Mouse (Mus musculus) liver, embryonic 14.5 days (tissue): ENCODE data around the gene Slco4a1. TPM values are rescaled to one million over a fixed set of nuclear protein-coding genes. Genes with fewer than 3 reads are reported as not detected.

Source experiments
- ATAC-seq: fragments of 200-750 bp; cut with Nextera tagmentation; 2 replicates; pipeline ENCODE4 v1.8.0; 2017; ENCODE audit warnings: moderate number of reproducible peaks, mild to moderate bottlenecking, moderate library complexity; ENCODE audit not compliant: insufficient read depth
- DNase-seq, 3 experiments: peaks; one replicate each; pipeline ENCODE4 v3.0.0-alpha.2; 2012 to 2013; ENCODE audit warnings: low read depth in 3 of 3, low spot score in 3 of 3
- H3K27ac ChIP-seq: fragments of 300-500 bp; sonication (generic); 2 replicates; pipeline ENCODE4 v1.5.1; 2014; ENCODE audit warnings: moderate library complexity, mild to moderate bottlenecking, control low read depth, inconsistent platforms
- H3K27me3 ChIP-seq: fragments of 300-500 bp; sonication (generic); 2 replicates; pipeline ENCODE4 v1.6.1; 2014; ENCODE audit warnings: mild to moderate bottlenecking, low read length, moderate library complexity; ENCODE audit not compliant: control insufficient read depth, insufficient read depth
- H3K36me3 ChIP-seq: fragments of 300-500 bp; sonication (generic); replicated peaks from 2 replicates; pipeline ENCODE4 v1.6.1; 2014; ENCODE audit warnings: low read depth; ENCODE audit not compliant: control insufficient read depth, insufficient read depth
- H3K4me1 ChIP-seq, 2 experiments: fragments of 200-500 bp in 1 of 2; fragments of 300-500 bp in 1 of 2; sonication (generic) in 1 of 2; replicated peaks; 2 replicates each; pipeline ENCODE4 v1.6.1; 2012 to 2014; ENCODE audit warnings: antibody characterized with exemption in 1 of 2, inconsistent platforms in 1 of 2, low read length in 1 of 2; ENCODE audit not compliant: control insufficient read depth in 2 of 2, insufficient read depth in 2 of 2
- H3K4me2 ChIP-seq: fragments of 300-500 bp; sonication (generic); 2 replicates; pipeline ENCODE4 v1.6.1; 2014; ENCODE audit warnings: low read depth, mild to moderate bottlenecking, control low read depth, moderate library complexity
- H3K4me3 ChIP-seq, 2 experiments: fragments of 200-500 bp in 1 of 2; fragments of 300-500 bp in 1 of 2; sonication (generic) in 1 of 2; 2 replicates each; pipeline ENCODE4 v1.5.1; 2012 to 2014; ENCODE audit warnings: low read depth in 2 of 2, low read length in 2 of 2, mild to moderate bottlenecking in 2 of 2, control low read depth in 1 of 2, inconsistent platforms in 1 of 2, moderate library complexity in 1 of 2; ENCODE audit not compliant: insufficient read depth in 1 of 2
- H3K9ac ChIP-seq: fragments of 300-500 bp; sonication (generic); replicated peaks from 2 replicates; pipeline ENCODE4 v1.6.1; 2014; ENCODE audit warnings: mild to moderate bottlenecking, control low read depth, moderate library complexity
- H3K9me3 ChIP-seq: fragments of 300-500 bp; sonication (generic); 2 replicates; pipeline ENCODE4 v1.6.1; 2016; ENCODE audit warnings: low read length, mixed read lengths; ENCODE audit not compliant: control insufficient read depth
- CTCF ChIP-seq: IDR thresholded peaks from 2 replicates; pipeline ENCODE4 v1.5.1; 2016; ENCODE audit warnings: antibody characterized with exemption, low read depth, control low read depth
- EP300 ChIP-seq: IDR thresholded peaks from 2 replicates; pipeline ENCODE4 v1.6.1; 2016; ENCODE audit warnings: antibody characterized with exemption, low read depth
- WGBS: fragments of 180-500 bp; shearing (Covaris S2); extraction: QIAGEN DNeasy Blood & Tissue Kit; methylation state at CpG from one replicate; pipeline ENCODE4 v1.1.7; 2014; ENCODE audit not compliant: insufficient replicate concordance; 5-methylcytosine and 5-hydroxymethylcytosine counted together
- polyA plus RNA-seq, 2 experiments: library from polyadenylated mRNA; depleted of rRNA in 1 of 2; stranded (reverse) in 1 of 2; unstranded in 1 of 2; fragments of >200 nt; fragmentation: Nextera tagmentation in 1 of 2; extraction: Ambion mirVana in 1 of 2; gene quantifications; 2 replicates each; pipeline versions ENCODE4 v1.2.1 to v1.2.3; 2012 to 2014

Slco4a1 gene
- polyA plus RNA-seq, 2 experiments: 0.28 to 0.65 TPM

- H3K4me1 ChIP-seq: no peaks in the 10 kb centered on the region
- TF ChIP-seq CTCF (no peak), EP300 (no peak)
- H3K27me3 ChIP-seq: no peaks in the 10 kb centered on the region
- H3K4me3 ChIP-seq: no peak overlapping the region
- H3K9ac ChIP-seq: no peak overlapping the region
- H3K4me2 ChIP-seq: no peak overlapping the region
- DNase-seq: no peak
- H3K27ac ChIP-seq: no peak overlapping the region
- WGBS: 76% methylated on average over 8 of the region's 8 CpGs
- no peaks in the 10 kb centered on the region for H3K9me3 ChIP-seq
- no peak for ATAC-seq
- H3K36me3 ChIP-seq: no peaks in the 10 kb centered on the region
These were observed 12.8 kb downstream of the Slco4a1 start for GRCm38 (mm10) chr2:180468871-180469270.

GRCm38 (mm10) chr2:180469768-180470167, 13.7 kb downstream of the Slco4a1 start:
- Histone ChIP-seq H3K4me2 (no peak overlapping the region), H3K27ac (no peak overlapping the region), H3K9me3 (no peaks in the 10 kb centered on the region), H3K9ac (no peak overlapping the region), H3K4me1 (no peaks in the 10 kb centered on the region), H3K4me3 (no peak overlapping the region), H3K36me3 (no peaks in the 10 kb centered on the region), H3K27me3 (no peaks in the 10 kb centered on the region)
- TF ChIP-seq CTCF (peak; percentile 21), EP300 (no peak)
- ATAC-seq (no peak), DNase-seq (no peak)
- 67% methylated on average over 9 of the region's 9 CpGs for WGBS

- 16% methylated on average over 21 of the region's 21 CpGs for WGBS
These were observed 16.4 kb downstream of the Slco4a1 start for GRCm38 (mm10) chr2:180472306-180473079.

GRCm38 (mm10) chr2:180473080-180473440, 17.0 kb downstream of the Slco4a1 start:
- Histone ChIP-seq H3K4me2 (no peak overlapping the region), H3K27me3 (no peaks in the 10 kb centered on the region), H3K4me3 (no peak overlapping the region), H3K27ac (no peak overlapping the region), H3K36me3 (no peaks in the 10 kb centered on the region), H3K9me3 (no peaks in the 10 kb centered on the region), H3K9ac (no peak overlapping the region), H3K4me1 (no peaks in the 10 kb centered on the region)
- TF ChIP-seq CTCF (peak; percentile 16; the same call in 1 of the 2 replicates), EP300 (no peak)
- ATAC-seq (peak; percentile 49; the same call in 1 of the 2 replicates), DNase-seq (peak; percentile 26 to 36 (median 26))
- 42% methylated on average over 7 of the region's 7 CpGs for WGBS

More at GRCm38 (mm10) chr2:180472306-180473079, 16.4 kb downstream of the Slco4a1 start:
- TF ChIP-seq CTCF (peak; percentile 84), EP300 (no peak)
- Histone ChIP-seq H3K27ac (no peak overlapping the region), H3K4me3 (no peak overlapping the region), H3K4me2 (no peak overlapping the region), H3K9me3 (no peaks in the 10 kb centered on the region), H3K9ac (no peak overlapping the region), H3K4me1 (no peaks in the 10 kb centered on the region), H3K27me3 (no peaks in the 10 kb centered on the region), H3K36me3 (no peaks in the 10 kb centered on the region)
- no peak for ATAC-seq
- peak in 2 of 3 experiments; percentile 9 to 13 for DNase-seq

GRCm38 (mm10) chr2:180474864-180475263, 18.8 kb downstream of the Slco4a1 start:
- no peak overlapping the region for H3K9ac ChIP-seq
- TF ChIP-seq EP300: no peak
- no peak for TF ChIP-seq CTCF
- H3K9me3 ChIP-seq: no peaks in the 10 kb centered on the region
- WGBS: 63% methylated on average over 3 of the region's 3 CpGs
- H3K36me3 ChIP-seq: no peaks in the 10 kb centered on the region
- ATAC-seq: no peak
- H3K27me3 ChIP-seq: no peaks in the 10 kb centered on the region
- no peak overlapping the region for H3K27ac ChIP-seq
- DNase-seq: no peak
- H3K4me2 ChIP-seq: no peak overlapping the region
- no peaks in the 10 kb centered on the region for H3K4me1 ChIP-seq
- no peak overlapping the region for H3K4me3 ChIP-seq
